Mouse (Mus musculus) heart, postnatal 36 days (tissue): ENCODE results near the gene Cadm2. TPM values are rescaled to one million over a fixed set of nuclear protein-coding genes. Genes with fewer than 3 reads are reported as not detected.

Experiments
- DNase-seq, 2 experiments: peaks; one replicate each; pipeline ENCODE4 v3.0.0; 2021 to 2022
- intact Hi-C: fragments of 180-260 bp; cut with DNase I; formaldehyde crosslinking; loops from one replicate; pipeline ENCODE4 v1.15.1; 2025
- total RNA-seq, 2 experiments: library from RNA; stranded (reverse); gene quantifications; 2 replicates each; pipeline ENCODE4 v1.2.3; 2021

Gene Cadm2
- total RNA-seq = under 1 TPM; 0.22 to 0.60 TPM

GRCm38 (mm10) chr16:67620826-67621505 is at the start of gene Cadm2:
Gene Cadm2 (minus strand): TSS chr16:67620908.
- intact Hi-C loops = no loop called here
- peak; percentile 64 for DNase-seq

DNA sequence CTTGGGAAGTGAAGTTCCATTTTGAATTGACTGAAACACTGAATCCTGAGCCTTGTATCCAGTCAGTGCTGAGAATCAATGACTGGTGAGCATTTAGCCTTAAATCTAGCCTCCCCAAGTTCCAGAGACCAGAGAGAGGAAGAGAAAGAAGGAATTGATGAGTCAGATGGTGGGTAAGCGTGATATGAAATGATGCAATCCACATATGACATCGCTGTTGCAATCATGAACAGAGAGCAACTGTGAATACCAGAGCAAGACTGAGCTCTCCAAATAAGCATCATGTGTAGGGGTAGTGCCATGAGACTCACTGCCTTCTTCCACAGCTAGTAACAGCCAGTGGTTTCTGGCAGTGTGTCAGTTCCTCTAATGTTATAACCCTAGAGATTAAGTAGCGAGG is 26.2 kb upstream of the Cadm2 start:
- no peak for DNase-seq
- intact Hi-C loops = no loop called here

GRCm38 (mm10) chr16:67643651-67644050 is 22.9 kb upstream of the Cadm2 start:
- DNase-seq = no peak
- intact Hi-C loops = no loop called here

DNA sequence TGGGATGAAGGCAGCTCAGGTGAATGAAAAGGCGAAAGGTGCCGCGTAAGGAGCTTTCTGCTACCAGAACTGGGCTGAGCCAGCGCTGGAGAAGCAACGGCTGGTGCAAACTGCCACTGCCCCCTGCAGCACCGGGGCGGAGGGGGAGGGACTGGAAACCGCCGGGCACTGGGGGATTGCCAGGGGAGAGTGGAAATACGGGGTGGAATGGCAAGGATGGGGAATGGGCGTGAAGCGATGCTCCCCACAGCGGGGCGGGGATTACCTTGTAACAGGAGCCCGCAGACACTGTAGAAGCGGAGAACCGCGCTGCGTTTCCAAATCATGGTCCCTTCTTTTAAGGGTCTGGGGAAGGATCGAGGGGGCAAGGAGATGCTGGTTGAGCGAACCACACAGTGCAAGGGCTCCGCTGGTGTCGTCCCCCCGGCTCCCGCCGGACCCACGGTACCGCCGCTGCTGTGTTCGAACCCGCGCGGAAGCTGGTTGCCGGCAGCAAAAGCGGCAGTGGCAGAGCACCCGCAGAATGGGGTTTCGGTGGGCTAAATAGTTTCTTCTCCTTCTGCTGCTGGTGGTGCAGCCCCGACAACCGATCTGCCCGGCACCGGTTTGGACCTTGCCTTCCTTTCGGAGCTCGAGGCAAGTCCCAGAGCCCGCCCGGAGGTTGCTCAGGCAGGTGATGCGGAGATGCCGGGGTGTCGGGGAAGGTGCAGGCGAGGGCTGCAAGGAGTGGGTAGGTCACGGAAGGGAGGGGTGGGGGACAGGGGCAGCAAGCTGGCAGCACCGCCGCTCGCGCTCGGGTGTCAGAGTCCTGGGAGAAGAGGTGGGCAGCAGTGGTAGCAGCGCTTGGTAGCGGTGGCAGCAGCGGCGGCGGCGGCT is 564 bp downstream of the Cadm2 start:
- DNase-seq = peak in 1 of 2 experiments; percentile 7
- intact Hi-C loops = no loop called here

DNA sequence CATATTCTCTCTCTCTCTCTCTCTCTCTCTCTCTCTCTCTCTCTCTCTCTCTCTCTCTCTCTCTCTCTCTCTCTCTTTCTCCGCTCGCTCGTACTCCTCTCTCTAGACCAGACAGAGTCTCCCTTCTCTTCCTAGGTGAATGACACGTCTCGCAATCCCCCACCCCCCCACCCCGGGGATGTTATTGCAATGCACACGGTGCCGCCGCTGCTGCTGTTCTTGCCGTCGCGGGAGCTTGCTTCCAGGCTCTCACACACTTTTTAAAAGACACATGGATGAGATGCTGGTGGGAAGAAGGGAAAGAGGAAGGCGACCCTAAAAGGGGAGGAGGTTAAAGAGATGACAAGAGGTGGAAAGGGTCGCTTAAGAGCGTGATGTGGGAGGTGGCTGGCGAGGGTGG is 1.3 kb downstream of the Cadm2 start:
- no peak for DNase-seq
- intact Hi-C loops = no loop called here

DNA sequence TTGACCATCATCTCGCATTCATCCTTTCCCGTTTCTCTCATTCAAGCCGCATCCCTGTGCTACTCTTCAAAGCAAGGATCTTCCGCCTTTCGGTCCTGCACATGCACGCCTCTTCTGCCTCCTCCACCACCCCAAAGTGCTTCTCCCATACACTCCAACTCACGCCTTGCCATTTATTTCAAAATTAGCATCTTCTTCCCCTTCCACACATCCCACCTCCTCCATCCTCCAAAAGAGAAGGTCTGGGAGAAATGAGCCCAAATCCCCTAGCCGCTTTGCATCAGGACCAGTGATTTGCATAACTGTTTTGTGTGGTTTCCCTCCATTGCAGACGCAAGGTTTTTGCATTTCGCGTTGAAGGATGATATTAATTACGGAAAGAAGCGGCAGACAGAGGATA is 1.9 kb downstream of the Cadm2 start:
- DNase-seq = no peak
- intact Hi-C loops = no loop called here

GRCm38 (mm10) chr16:67617811-67618210 is 2.9 kb downstream of the Cadm2 start:
- intact Hi-C loops = no loop called here
- DNase-seq = no peak

GRCm38 (mm10) chr16:67617256-67617655 is 3.5 kb downstream of the Cadm2 start:
- no peak for DNase-seq
- intact Hi-C loops = no loop called here

GRCm38 (mm10) chr16:67613876-67614275 is 6.8 kb downstream of the Cadm2 start:
- no peak for DNase-seq
- intact Hi-C loops = no loop called here

DNA sequence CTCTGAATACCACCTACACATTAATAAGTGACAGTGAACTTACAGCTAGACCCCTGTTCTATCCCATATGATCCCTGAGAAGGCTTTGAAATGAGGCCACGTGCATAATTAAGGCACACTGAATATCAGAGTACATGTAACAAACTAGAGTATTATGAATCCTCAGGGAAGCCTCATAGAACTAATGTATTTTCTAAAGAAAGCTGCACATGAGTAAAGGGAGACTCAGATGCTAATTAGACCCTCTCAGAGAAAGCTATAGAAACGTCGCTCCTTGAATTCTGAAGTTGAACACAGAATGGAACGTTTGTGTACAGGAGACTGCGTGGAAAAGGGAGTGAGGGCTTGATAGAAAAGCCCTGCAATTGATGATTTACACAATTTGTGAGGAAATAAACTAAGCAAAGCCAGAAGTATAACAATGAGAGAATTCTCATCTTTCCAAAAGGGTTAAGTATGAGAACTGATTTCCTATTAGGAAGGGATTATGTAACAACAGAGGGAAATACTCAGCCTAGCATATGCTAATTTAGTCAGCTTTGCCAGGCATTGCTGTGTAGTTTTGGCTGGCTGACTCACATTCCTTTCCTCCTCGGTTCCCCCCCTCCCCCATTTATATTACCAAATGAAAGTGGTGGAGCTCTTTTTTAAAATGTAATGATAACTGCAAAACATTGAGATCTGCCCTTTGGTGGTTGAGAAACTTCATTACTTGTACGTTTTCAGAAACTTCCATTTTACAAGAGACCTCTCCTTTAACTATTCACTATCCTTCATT is 9.6 kb downstream of the Cadm2 start:
- intact Hi-C loops = no loop called here
- no peak for DNase-seq

DNA sequence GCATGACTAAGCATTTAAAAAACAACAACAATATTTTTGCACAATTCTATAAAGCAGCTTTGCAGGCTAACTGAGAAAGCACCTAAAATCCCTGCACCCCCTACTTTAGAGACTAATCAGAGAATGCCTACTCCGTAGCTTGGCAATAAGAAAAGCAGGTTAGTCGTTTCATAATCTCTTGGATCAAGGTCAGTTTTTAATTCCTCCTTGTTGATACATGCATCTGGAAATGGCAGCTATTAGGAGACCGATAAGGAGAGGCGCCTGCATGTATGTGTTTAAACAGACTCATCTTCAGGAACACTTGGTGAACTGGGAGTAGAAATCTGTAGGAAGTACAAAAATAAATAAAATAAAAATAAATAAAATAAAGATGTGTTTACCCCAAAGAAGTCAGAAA is 11.6 kb downstream of the Cadm2 start:
- DNase-seq = no peak
- intact Hi-C loops = no loop called here

DNA sequence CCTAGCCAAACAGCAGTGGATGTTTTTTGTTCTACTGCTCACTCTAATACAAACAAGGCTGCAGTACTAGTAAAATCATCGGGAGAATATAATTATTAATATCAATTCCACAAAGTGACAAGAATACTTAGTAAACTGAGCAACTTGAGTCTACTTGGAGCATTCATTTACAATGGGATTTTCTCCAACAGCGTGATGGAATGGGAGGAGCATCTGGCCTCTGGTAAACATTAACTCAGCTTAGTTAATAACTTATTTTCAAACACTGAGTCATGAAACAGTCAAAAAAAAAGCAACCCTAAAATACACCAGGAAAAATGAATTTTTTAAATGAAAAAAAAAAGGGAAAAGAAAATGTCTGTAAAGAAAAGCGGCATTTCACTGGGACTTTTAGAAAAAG is 12.2 kb downstream of the Cadm2 start:
- no peak for DNase-seq
- intact Hi-C loops = no loop called here

GRCm38 (mm10) chr16:67605661-67606060 is 15.0 kb downstream of the Cadm2 start:
- DNase-seq = no peak
- intact Hi-C loops = no loop called here

DNA sequence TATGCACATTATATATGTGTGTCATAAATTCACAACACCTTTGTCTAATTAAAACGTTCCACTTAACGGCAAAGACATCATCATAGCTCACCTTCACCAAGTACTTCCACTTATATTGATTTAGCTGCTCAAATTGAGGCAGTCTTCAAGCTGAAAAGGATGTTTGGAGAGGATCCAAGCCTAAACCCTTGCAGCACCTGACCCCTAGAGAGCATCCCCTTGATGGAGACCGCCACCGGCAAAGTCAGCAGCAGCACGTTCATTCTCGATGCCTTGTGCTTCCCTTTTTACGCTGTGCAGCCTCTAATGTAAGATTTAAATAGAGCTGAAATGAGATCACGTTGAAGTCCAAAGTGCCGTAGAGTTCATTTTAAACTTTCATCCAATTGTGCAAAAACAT is 20.7 kb downstream of the Cadm2 start:
- intact Hi-C loops = no loop called here

DNA sequence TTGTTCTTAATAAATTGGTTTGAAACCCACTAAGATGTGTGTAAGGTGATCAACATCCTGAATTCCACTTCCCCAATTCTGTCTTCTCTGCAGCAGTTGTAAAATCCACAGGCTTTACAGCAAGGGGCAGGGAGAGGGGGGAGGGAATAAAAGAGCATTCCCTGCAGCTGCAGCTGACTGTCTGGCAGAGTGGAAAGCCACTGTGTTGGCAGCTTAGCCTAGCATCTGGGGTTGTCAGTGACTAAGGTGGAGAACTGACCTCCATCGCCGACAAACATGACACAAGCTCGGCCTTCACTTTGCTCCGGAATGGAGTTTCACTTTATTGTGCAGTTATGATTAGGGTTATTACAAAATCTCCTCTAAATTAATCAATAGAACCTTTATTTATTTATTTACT is 21.9 kb downstream of the Cadm2 start:
- no peak for DNase-seq
- intact Hi-C loops = no loop called here

More for the DNA sequence above, 20.7 kb downstream of the Cadm2 start:
- no peak for DNase-seq

- DNase-seq = no peak
- intact Hi-C loops = no loop called here
Measured at GRCm38 (mm10) chr16:67591015-67591414, 29.7 kb downstream of the Cadm2 start.

DNA sequence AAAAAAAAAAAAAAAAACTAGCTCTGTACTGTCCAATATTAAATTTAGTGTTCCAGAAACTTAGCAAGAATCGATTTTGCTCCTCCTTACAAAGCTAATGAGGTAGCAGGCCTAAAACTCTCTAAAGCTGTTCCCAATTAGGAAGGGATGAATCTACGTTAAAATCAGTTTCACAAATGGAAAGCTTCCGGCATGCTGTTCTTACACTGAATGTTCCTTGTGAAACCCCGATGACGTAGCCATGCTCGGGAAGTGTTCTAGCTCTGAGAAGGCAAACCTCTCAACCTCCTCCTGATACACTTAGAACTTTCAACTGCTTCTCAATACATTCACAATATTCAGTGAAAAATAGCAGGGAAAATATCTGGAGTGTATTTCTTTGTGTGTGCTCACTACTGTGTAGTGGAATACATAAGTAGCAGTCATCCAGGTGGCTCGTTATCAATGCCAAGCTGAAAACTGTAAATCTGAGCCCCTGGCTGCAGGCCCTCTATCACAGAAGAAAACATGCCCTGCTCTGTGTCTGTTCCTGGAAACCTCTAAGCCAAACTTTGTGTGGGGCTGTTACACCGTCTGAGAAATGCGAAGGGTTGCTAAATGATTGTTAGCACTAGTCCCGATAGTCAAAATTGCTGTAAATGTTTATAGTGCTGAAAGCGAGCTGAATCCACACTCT is 41.7 kb downstream of the Cadm2 start:
- no peak for DNase-seq
- intact Hi-C loops = no loop called here

DNA sequence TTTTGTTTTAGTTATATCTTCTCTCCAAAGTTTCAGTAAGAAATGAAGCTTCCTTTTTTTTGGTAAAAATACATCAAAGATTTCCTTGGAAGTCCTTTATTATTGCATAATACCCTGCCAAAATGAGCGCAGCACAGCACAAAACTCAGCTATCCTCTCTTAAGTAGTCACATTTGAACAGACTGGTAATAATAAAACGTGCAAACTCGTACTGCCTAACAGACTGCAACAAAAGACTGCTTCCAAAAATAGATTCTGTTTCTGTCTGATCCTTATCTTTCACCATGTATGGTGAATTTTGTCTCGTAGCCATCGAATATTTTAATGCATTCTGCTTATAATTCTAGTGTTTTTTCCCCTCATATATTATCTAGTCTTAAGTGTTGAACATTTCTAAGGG is 45.2 kb downstream of the Cadm2 start:
- intact Hi-C loops = no loop called here
- no peak for DNase-seq

DNA sequence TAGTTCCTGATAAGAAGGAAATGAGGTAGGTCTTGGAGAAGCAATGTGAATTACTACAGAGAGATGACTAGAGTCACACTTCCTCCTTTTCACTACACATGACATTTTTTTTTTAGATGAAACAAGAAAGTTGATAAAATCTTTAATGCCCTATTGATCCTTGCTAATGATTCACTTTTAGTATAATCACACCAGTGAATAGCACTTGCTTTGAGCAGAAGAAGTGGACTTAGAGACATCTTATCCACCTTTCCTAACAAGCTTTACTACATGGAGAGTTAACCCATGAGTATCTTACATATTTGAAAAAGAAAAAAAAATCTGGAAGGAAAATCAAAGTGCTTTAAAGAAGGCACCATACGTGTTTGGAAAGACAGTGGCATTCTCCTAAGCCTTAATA is 93.7 kb downstream of the Cadm2 start:
- DNase-seq = no peak
- intact Hi-C loops = no loop called here

GRCm38 (mm10) chr16:67524878-67525277 is 95.8 kb downstream of the Cadm2 start:
- intact Hi-C loops = no loop called here

GRCm38 (mm10) chr16:67518311-67518710 is 102.4 kb downstream of the Cadm2 start:
- DNase-seq = no peak
- intact Hi-C loops = no loop called here

More at GRCm38 (mm10) chr16:67524878-67525277, 95.8 kb downstream of the Cadm2 start:
- no peak for DNase-seq
